14 mouse cellular contexts compared by ENCODE assay signal in the genomic region with DNA sequence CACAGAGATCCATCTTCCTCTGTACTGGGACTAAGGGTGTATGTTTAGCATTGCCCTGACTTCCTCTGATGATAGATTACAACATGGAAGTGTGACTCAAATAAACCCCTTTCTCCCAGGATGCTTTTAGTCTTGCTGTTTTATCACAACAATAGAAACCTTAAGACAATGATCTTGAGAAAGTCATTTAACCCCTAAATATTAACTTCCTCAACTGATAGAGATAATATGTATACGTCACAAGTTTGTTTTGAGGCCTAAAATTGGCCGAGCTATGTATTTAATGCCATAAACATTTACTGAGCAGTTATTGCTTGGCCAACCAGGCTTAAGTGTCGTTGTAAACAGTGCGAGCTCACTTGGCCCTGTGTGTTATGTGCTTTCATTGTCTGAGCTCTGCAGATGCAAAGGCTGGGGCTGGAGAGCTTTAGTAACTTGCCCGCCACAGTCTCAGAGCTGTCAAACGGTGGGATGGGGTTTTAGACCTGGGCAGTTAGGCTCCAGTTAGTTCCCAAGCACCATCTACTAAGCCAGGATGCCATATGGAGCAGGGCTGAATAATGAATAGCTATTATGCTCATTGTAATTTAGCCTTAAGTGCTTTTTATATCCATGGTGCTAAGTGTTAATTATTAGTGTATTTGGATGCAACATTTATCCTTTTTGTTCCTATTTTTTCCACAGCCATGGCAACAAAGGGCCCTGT. TPM values are rescaled to one million over a fixed set of nuclear protein-coding genes. Genes with fewer than 3 reads are reported as not detected.
A peak's percentile ranks its signal among the peaks of the same experiment; 100 is the strongest.
DNase-seq lines count a peak whose midpoint lies in the region; ATAC-seq and TF ChIP-seq lines count a peak whose summit lies in the region.
"Had no signal": no experiment of that assay in that cellular context is flagged by ENCODE, and none has a peak within 500 bp of the region (broad histone marks: within the 10 kb centered on the region; RNA-seq: fewer than 3 reads in every experiment).

No protein-coding gene starts in this region.

- TF ChIP-seq CTCF in lung, postnatal 0 days (IDR thresholded peaks at IDR 0.05), result no peak
- no peak for TF ChIP-seq CTCF in left cerebral cortex, adult 2 months (IDR thresholded peaks at IDR 0.05)

- H3K9me3 ChIP-seq in kidney, embryonic 16.5 days (ENCODE audit: low read length), result no peaks in the 10 kb centered on the region
- H3K9me3 ChIP-seq in forebrain, embryonic 13.5 days (replicated peaks), result no peaks in the 10 kb centered on the region
- no peaks in the 10 kb centered on the region for H3K9me3 ChIP-seq in lung, postnatal 0 days (ENCODE audit: low read length)
- H3K9me3 ChIP-seq in neural tube, embryonic 13.5 days, result no peaks in the 10 kb centered on the region
- H3K9me3 ChIP-seq: limb, embryonic 13.5 days; lung, embryonic 15.5 days had no signal

- H3K27ac ChIP-seq in kidney, embryonic 16.5 days (ENCODE audit: low read length), result peak overlapping the region; percentile 1; the same call in 1 of the 2 replicates
- peak overlapping the region; percentile 72 for H3K27ac ChIP-seq in forebrain, embryonic 13.5 days
- H3K27ac ChIP-seq in lung, postnatal 0 days (ENCODE audit: low read length), result no peak overlapping the region
- peak overlapping the region; percentile 86 for H3K27ac ChIP-seq in neural tube, embryonic 13.5 days (replicated peaks)
- H3K27ac ChIP-seq in left cerebral cortex, adult 2 months, result no peak overlapping the region
- H3K27ac ChIP-seq: limb, embryonic 13.5 days; lung, embryonic 15.5 days had no signal

- no peak for ATAC-seq in kidney, embryonic 16.5 days (ENCODE audit: low FRiP score, low TSS enrichment)
- ATAC-seq in forebrain, embryonic 13.5 days, result peak; percentile 67
- peak; percentile 74 for ATAC-seq in lung, postnatal 0 days
- peak; percentile 24; the same call in 1 of the 2 replicates for ATAC-seq in neural tube, embryonic 13.5 days (ENCODE audit: low read depth)

- peak; percentile 87 for TF ChIP-seq EP300 in lung, postnatal 0 days (IDR thresholded peaks at IDR 0.05)

- 44% methylated on average over 6 of the region's 6 CpGs for WGBS in kidney, embryonic 16.5 days
- 26% methylated on average over 6 of the region's 6 CpGs for WGBS in forebrain, embryonic 13.5 days
- WGBS in lung, postnatal 0 days, result 34% methylated on average over 6 of the region's 6 CpGs
- 18% methylated on average over 6 of the region's 6 CpGs for WGBS in neural tube, embryonic 13.5 days

- H3K4me3 ChIP-seq in kidney, embryonic 16.5 days (ENCODE audit: low read length), result no peak overlapping the region
- no peak overlapping the region for H3K4me3 ChIP-seq in forebrain, embryonic 13.5 days
- no peak overlapping the region for H3K4me3 ChIP-seq in lung, postnatal 0 days (ENCODE audit: low read depth, low read length)
- H3K4me3 ChIP-seq in neural tube, embryonic 13.5 days, result no peak overlapping the region
- H3K4me3 ChIP-seq in left cerebral cortex, adult 2 months, result no peak overlapping the region
- H3K4me3 ChIP-seq: limb, embryonic 13.5 days; lung, embryonic 15.5 days had no signal

- intact Hi-C loops in left cerebral cortex, adult 2 months (cut with DNase I), result loop anchor here (5.0 kb wide), 1 partner anchor 48 kb away; a partner anchor contains a TSS

- peaks cover 16% of the 10 kb centered on the region for H3K4me1 ChIP-seq in kidney, embryonic 16.5 days (ENCODE audit: insufficient read depth, low read length)
- H3K4me1 ChIP-seq in forebrain, embryonic 13.5 days, result peaks cover 28% of the 10 kb centered on the region
- peaks cover 8% of the 10 kb centered on the region; the same call in 1 of the 2 replicates for H3K4me1 ChIP-seq in lung, postnatal 0 days (ENCODE audit: insufficient read depth, low read depth, low read length)
- peaks cover 32% of the 10 kb centered on the region for H3K4me1 ChIP-seq in neural tube, embryonic 13.5 days (replicated peaks)

- no peaks in the 10 kb centered on the region for H3K27me3 ChIP-seq in kidney, embryonic 16.5 days (ENCODE audit: insufficient read depth, low read length)
- H3K27me3 ChIP-seq in forebrain, embryonic 13.5 days, result no peaks in the 10 kb centered on the region
- H3K27me3 ChIP-seq in lung, postnatal 0 days (replicated peaks; ENCODE audit: insufficient read depth, low read length), result no peaks in the 10 kb centered on the region
- H3K27me3 ChIP-seq in neural tube, embryonic 13.5 days, result no peaks in the 10 kb centered on the region
- H3K27me3 ChIP-seq: limb, embryonic 13.5 days; lung, embryonic 15.5 days had no signal

- no peak overlapping the region for H3K9ac ChIP-seq in kidney, embryonic 16.5 days (replicated peaks; ENCODE audit: low read length)
- H3K9ac ChIP-seq in forebrain, embryonic 13.5 days, result no peak overlapping the region
- H3K9ac ChIP-seq in lung, postnatal 0 days (replicated peaks; ENCODE audit: low read depth), result no peak overlapping the region
- H3K9ac ChIP-seq in neural tube, embryonic 13.5 days, result peak overlapping the region; percentile 23
- H3K9ac ChIP-seq: limb, embryonic 13.5 days; lung, embryonic 15.5 days had no signal

- no peaks in the 10 kb centered on the region for H3K36me3 ChIP-seq in kidney, embryonic 16.5 days (ENCODE audit: insufficient read depth, low read length)
- no peaks in the 10 kb centered on the region for H3K36me3 ChIP-seq in forebrain, embryonic 13.5 days (ENCODE audit: poor library complexity, severe bottlenecking)
- no peaks in the 10 kb centered on the region for H3K36me3 ChIP-seq in lung, postnatal 0 days (ENCODE audit: insufficient read depth, low read length)
- no peaks in the 10 kb centered on the region for H3K36me3 ChIP-seq in neural tube, embryonic 13.5 days
- H3K36me3 ChIP-seq: limb, embryonic 13.5 days; lung, embryonic 15.5 days had no signal

- no peak for DNase-seq in kidney, postnatal 4 days
- DNase-seq in lung, postnatal 0 days (ENCODE audit: low spot score), result peak; percentile 58
- DNase-seq in spleen, adult 12 weeks (ENCODE audit: low spot score), result no peak
- no peak for DNase-seq in urinary bladder, postnatal 4 days (ENCODE audit: low spot score in 2 of 2)
- DNase-seq in left cerebral cortex, adult 2 months (ENCODE audit: extremely low spot score in 1 of 2, low spot score in 2 of 2), result no peak
- DNase-seq: heart, postnatal 36 days; kidney, postnatal 14 days had no signal

- H3K4me2 ChIP-seq in kidney, embryonic 16.5 days (replicated peaks; ENCODE audit: low read depth, low read length), result no peak overlapping the region
- H3K4me2 ChIP-seq in forebrain, embryonic 13.5 days, result no peak overlapping the region
- H3K4me2 ChIP-seq in lung, postnatal 0 days (replicated peaks; ENCODE audit: low read depth, low read length), result no peak overlapping the region
- no peak overlapping the region for H3K4me2 ChIP-seq in neural tube, embryonic 13.5 days
- H3K4me2 ChIP-seq: limb, embryonic 13.5 days; lung, embryonic 15.5 days had no signal

RNA-seq across cellular contexts. Expression of a gene that starts 8.0 kb away (rescaled TPM):
- polyA plus RNA-seq in kidney, embryonic 16.5 days (2015; fragmentation: Nextera tagmentation; extraction: Ambion mirVana), result 1.9 and 2.0 TPM in 2 replicates
- polyA plus RNA-seq in forebrain, embryonic 13.5 days (2015; fragmentation: Nextera tagmentation; extraction: Ambion mirVana), result 0.85 and 0.94 TPM in 2 replicates
- 0.10 and 0.25 TPM in 2 replicates for polyA plus RNA-seq in lung, postnatal 0 days (2015; fragmentation: Nextera tagmentation; extraction: Ambion mirVana)
- polyA plus RNA-seq in neural tube, embryonic 13.5 days (2015; fragmentation: Nextera tagmentation; extraction: Ambion mirVana), result 1.2 and 2.7 TPM in 2 replicates
- 1 to 10 TPM; 1.4 to 1.6 TPM for total RNA-seq in left cerebral cortex, adult 2 months (2021)
- total RNA-seq: neutrophil, adult 5-6 weeks had no signal

RNA-seq across cellular contexts. Expression of a gene that starts 22.0 kb away (rescaled TPM):
- 19.0 and 22.6 TPM in 2 replicates for polyA plus RNA-seq in kidney, embryonic 16.5 days (2015; fragmentation: Nextera tagmentation; extraction: Ambion mirVana)
- polyA plus RNA-seq in forebrain, embryonic 13.5 days (2015; fragmentation: Nextera tagmentation; extraction: Ambion mirVana), result 14.8 and 16.6 TPM in 2 replicates
- 3.1 and 4.4 TPM in 2 replicates for polyA plus RNA-seq in lung, postnatal 0 days (2015; fragmentation: Nextera tagmentation; extraction: Ambion mirVana)
- 6.5 and 8.3 TPM in 2 replicates for polyA plus RNA-seq in neural tube, embryonic 13.5 days (2015; fragmentation: Nextera tagmentation; extraction: Ambion mirVana)
- total RNA-seq in left cerebral cortex, adult 2 months (2021), result 1 to 10 TPM; 2.5 to 3.8 TPM

RNA-seq across cellular contexts. Expression of a gene that starts 22.1 kb away (rescaled TPM):
- polyA plus RNA-seq in kidney, embryonic 16.5 days (2015; fragmentation: Nextera tagmentation; extraction: Ambion mirVana), result 41.9 and 42.8 TPM in 2 replicates
- 31.7 and 32.6 TPM in 2 replicates for polyA plus RNA-seq in forebrain, embryonic 13.5 days (2015; fragmentation: Nextera tagmentation; extraction: Ambion mirVana)
- 19.6 and 20.7 TPM in 2 replicates for polyA plus RNA-seq in lung, postnatal 0 days (2015; fragmentation: Nextera tagmentation; extraction: Ambion mirVana)
- 26.5 and 33.0 TPM in 2 replicates for polyA plus RNA-seq in neural tube, embryonic 13.5 days (2015; fragmentation: Nextera tagmentation; extraction: Ambion mirVana)
- total RNA-seq in left cerebral cortex, adult 2 months (2021), result 10 to 100 TPM; 13.0 to 13.4 TPM

RNA-seq across cellular contexts. Expression of a gene that starts 47.7 kb away (rescaled TPM):
- polyA plus RNA-seq in kidney, embryonic 16.5 days (2015; fragmentation: Nextera tagmentation; extraction: Ambion mirVana), result 1.6 and 2.1 TPM in 2 replicates
- 12.8 TPM in 2 replicates for polyA plus RNA-seq in forebrain, embryonic 13.5 days (2015; fragmentation: Nextera tagmentation; extraction: Ambion mirVana)
- polyA plus RNA-seq in lung, postnatal 0 days (2015; fragmentation: Nextera tagmentation; extraction: Ambion mirVana), result 0.37 and 0.38 TPM in 2 replicates
- 7.7 and 8.1 TPM in 2 replicates for polyA plus RNA-seq in neural tube, embryonic 13.5 days (2015; fragmentation: Nextera tagmentation; extraction: Ambion mirVana)
- 10 to 100 TPM in 1 of 2 experiments, 1 to 10 TPM in 1; 9.3 to 11.0 TPM for total RNA-seq in left cerebral cortex, adult 2 months (2021)
- total RNA-seq: granulocyte monocyte progenitor cell, adult 5-6 weeks had no signal

Comparison
In these comparisons a context has a peak if more than half of its experiments do, and no peak if none do; other contexts are left out.
1. H3K27ac ChIP-seq: peak in kidney, embryonic 16.5 days (single experiment), forebrain, embryonic 13.5 days (single experiment) and neural tube, embryonic 13.5 days (single experiment); none in lung, postnatal 0 days (single experiment) and left cerebral cortex, adult 2 months (single experiment).